Mouse (Mus musculus) liver, adult 2 months (tissue): ENCODE measurements around the gene Arhgap8. TPM values are rescaled to one million over a fixed set of nuclear protein-coding genes. Genes with fewer than 3 reads are reported as not detected.

Experiments
- DNase-seq: peaks from one replicate; pipeline ENCODE4 v3.0.0-alpha.2; 2011; ENCODE audit warnings: low read depth, low spot score; ENCODE audit errors: extremely low read depth
- H3K27ac ChIP-seq: fragments of 200-500 bp; replicated peaks from 2 replicates; pipeline ENCODE4 v1.5.1; 2012; ENCODE audit warnings: low read depth, mild to moderate bottlenecking, control low read depth, inconsistent platforms, low read length; ENCODE audit not compliant: insufficient read depth
- H3K27me3 ChIP-seq: fragments of 200-500 bp; 2 replicates; pipeline ENCODE4 v1.6.1; 2012; ENCODE audit warnings: mild to moderate bottlenecking, moderate library complexity, low read length, inconsistent platforms; ENCODE audit not compliant: control insufficient read depth, insufficient read depth
- H3K36me3 ChIP-seq: fragments of 200-500 bp; 2 replicates; pipeline ENCODE4 v1.6.1; 2012; ENCODE audit warnings: low read length, inconsistent platforms; ENCODE audit not compliant: control insufficient read depth, insufficient read depth
- H3K4me1 ChIP-seq: fragments of 200-500 bp; 2 replicates; pipeline ENCODE4 v1.6.1; 2011; ENCODE audit warnings: low read length; ENCODE audit not compliant: control insufficient read depth, insufficient read depth
- H3K4me3 ChIP-seq: fragments of 200-500 bp; 2 replicates; pipeline ENCODE4 v1.5.1; 2011; ENCODE audit warnings: low read depth, mild to moderate bottlenecking, control low read depth, low read length, moderate library complexity; ENCODE audit not compliant: insufficient read depth
- H3K79me2 ChIP-seq: fragments of 200-500 bp; 2 replicates; pipeline ENCODE4 v1.6.1; 2012; ENCODE audit warnings: inconsistent platforms, mild to moderate bottlenecking, low read length, moderate library complexity; ENCODE audit not compliant: control insufficient read depth, insufficient read depth
- H3K9ac ChIP-seq: fragments of 200-500 bp; 2 replicates; pipeline ENCODE4 v1.6.1; 2012; ENCODE audit warnings: low read depth, mild to moderate bottlenecking, control low read depth, inconsistent platforms, low read length
- CTCF ChIP-seq: fragments of 200-500 bp; IDR thresholded peaks from 2 replicates; pipeline ENCODE4 v1.5.1; 2011; ENCODE audit warnings: low read depth, low read length, control low read depth
- POLR2A ChIP-seq: fragments of 200-500 bp; IDR thresholded peaks from 2 replicates; pipeline ENCODE4 v1.6.1; 2011; ENCODE audit warnings: low read length, control low read depth; ENCODE audit not compliant: insufficient read depth; ENCODE audit errors: extremely low read depth
- WGBS: fragments of 180-500 bp; shearing (Covaris S2); methylation state at CpG from one replicate; pipeline ENCODE4 v1.1.7; 2018; 5-methylcytosine and 5-hydroxymethylcytosine counted together
- polyA plus RNA-seq: library from polyadenylated mRNA; depleted of rRNA; stranded (reverse); fragments of >200 nt; gene quantifications from 2 replicates; pipeline ENCODE4 v1.2.3, GENCODE M21; 2012
- total RNA-seq: library from RNA; depleted of rRNA; stranded (reverse); fragments of >200 nt; gene quantifications from 2 replicates; pipeline ENCODE4 v1.2.3, GENCODE M21; 2014

The Arhgap8 gene
- total and polyA plus RNA-seq, 2 experiments, result 0.20 TPM; not detected in 1

GRCm38 (mm10) chr15:84685417-84685816, 34.4 kb upstream of the Arhgap8 start:
- no peak for DNase-seq
- Histone ChIP-seq H3K27ac (no peak overlapping the region), H3K27me3 (no peaks in the 10 kb centered on the region), H3K9ac (no peak overlapping the region), H3K4me3 (no peak overlapping the region), H3K36me3 (no peaks in the 10 kb centered on the region), H3K79me2 (peaks cover 12% of the 10 kb centered on the region; the same call in 1 of the 2 replicates), H3K4me1 (peaks cover 2% of the 10 kb centered on the region; the same call in 1 of the 2 replicates)
- TF ChIP-seq CTCF (no peak), POLR2A (no peak)
- WGBS, result 72% methylated on average over 3 of the region's 3 CpGs

- H3K4me1 ChIP-seq, result no peaks in the 10 kb centered on the region
- no peak overlapping the region for H3K27ac ChIP-seq
- no peak overlapping the region for H3K4me3 ChIP-seq
- WGBS, result 83% methylated on average over 14 of the region's 14 CpGs
- H3K79me2 ChIP-seq, result peaks cover 4% of the 10 kb centered on the region; the same call in 1 of the 2 replicates
- no peaks in the 10 kb centered on the region for H3K27me3 ChIP-seq
- no peaks in the 10 kb centered on the region for H3K36me3 ChIP-seq
- DNase-seq, result no peak
- TF ChIP-seq CTCF, result no peak
- no peak for TF ChIP-seq POLR2A
- no peak overlapping the region for H3K9ac ChIP-seq
These were observed 31.9 kb upstream of the Arhgap8 start for GRCm38 (mm10) chr15:84687904-84688303.

GRCm38 (mm10) chr15:84689356-84689755, 30.5 kb upstream of the Arhgap8 start:
- Histone ChIP-seq H3K36me3 (no peaks in the 10 kb centered on the region), H3K27ac (no peak overlapping the region), H3K4me3 (no peak overlapping the region), H3K27me3 (no peaks in the 10 kb centered on the region), H3K9ac (no peak overlapping the region), H3K4me1 (no peaks in the 10 kb centered on the region), H3K79me2 (no peaks in the 10 kb centered on the region; the same call in 1 of the 2 replicates)
- no peak for TF ChIP-seq POLR2A
- TF ChIP-seq CTCF, result no peak
- no peak for DNase-seq
- WGBS, result 52% methylated on average over 6 of the region's 6 CpGs

DNA sequence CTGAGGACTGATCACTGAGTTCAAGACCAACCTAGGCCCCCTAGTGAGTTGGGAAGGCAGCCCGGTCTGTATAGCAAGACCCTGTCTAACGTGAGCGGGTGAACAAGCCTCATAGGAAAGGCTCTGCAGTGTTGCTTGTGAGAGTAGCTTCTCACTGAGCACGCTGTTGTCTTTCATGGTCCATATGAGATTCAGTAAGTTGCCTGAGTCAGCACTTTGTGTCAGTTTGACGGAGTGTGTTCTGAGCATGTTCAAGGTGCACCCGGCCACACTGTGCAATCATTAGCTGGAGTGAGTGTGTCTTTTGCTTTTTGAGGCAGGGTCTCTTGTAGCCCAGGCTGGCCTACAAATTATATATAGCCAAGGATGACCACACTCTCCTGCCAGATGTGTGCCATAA, 28.3 kb upstream of the Arhgap8 start:
- Histone ChIP-seq H3K36me3 (no peaks in the 10 kb centered on the region), H3K27me3 (no peaks in the 10 kb centered on the region), H3K27ac (no peak overlapping the region), H3K4me1 (no peaks in the 10 kb centered on the region), H3K9ac (no peak overlapping the region), H3K4me3 (no peak overlapping the region), H3K79me2 (no peaks in the 10 kb centered on the region)
- no peak for DNase-seq
- TF ChIP-seq CTCF (no peak), POLR2A (no peak)
- WGBS, result 96% methylated on average over 6 of the region's 6 CpGs

GRCm38 (mm10) chr15:84692645-84693044, 27.2 kb upstream of the Arhgap8 start:
- Histone ChIP-seq H3K79me2 (no peaks in the 10 kb centered on the region), H3K9ac (no peak overlapping the region), H3K27me3 (no peaks in the 10 kb centered on the region), H3K27ac (no peak overlapping the region), H3K4me3 (no peak overlapping the region), H3K4me1 (no peaks in the 10 kb centered on the region), H3K36me3 (no peaks in the 10 kb centered on the region)
- WGBS, result 76% methylated on average over 7 of the region's 7 CpGs
- DNase-seq, result no peak
- TF ChIP-seq POLR2A (no peak), CTCF (no peak)

GRCm38 (mm10) chr15:84696021-84696420, 23.8 kb upstream of the Arhgap8 start:
- Histone ChIP-seq H3K9ac (no peak overlapping the region), H3K27me3 (no peaks in the 10 kb centered on the region), H3K27ac (no peak overlapping the region), H3K4me1 (no peaks in the 10 kb centered on the region), H3K4me3 (no peak overlapping the region), H3K36me3 (no peaks in the 10 kb centered on the region), H3K79me2 (no peaks in the 10 kb centered on the region)
- WGBS, result 89% methylated on average over 4 of the region's 4 CpGs
- DNase-seq, result no peak
- TF ChIP-seq POLR2A (no peak), CTCF (no peak)
